Mouse (Mus musculus) left cerebral cortex, adult 18-20 months (tissue): ENCODE measurements around the gene BC048562. TPM values are rescaled to one million over a fixed set of nuclear protein-coding genes. Genes with fewer than 3 reads are reported as not detected.
A peak's percentile ranks its signal among the peaks of the same experiment; 100 is the strongest.

Source experiments
- DNase-seq, 2 experiments: peaks; one replicate each; pipeline ENCODE4 v3.0.0; 2021 to 2022; ENCODE audit warnings: low spot score in 2 of 2, mixed read lengths in 1 of 2
- total RNA-seq, 2 experiments: library from RNA; stranded (reverse); gene quantifications; 2 replicates each; pipeline ENCODE4 v1.2.3; 2021

Gene BC048562
- total RNA-seq, 2 experiments from 2014 or later = not detected

DNA sequence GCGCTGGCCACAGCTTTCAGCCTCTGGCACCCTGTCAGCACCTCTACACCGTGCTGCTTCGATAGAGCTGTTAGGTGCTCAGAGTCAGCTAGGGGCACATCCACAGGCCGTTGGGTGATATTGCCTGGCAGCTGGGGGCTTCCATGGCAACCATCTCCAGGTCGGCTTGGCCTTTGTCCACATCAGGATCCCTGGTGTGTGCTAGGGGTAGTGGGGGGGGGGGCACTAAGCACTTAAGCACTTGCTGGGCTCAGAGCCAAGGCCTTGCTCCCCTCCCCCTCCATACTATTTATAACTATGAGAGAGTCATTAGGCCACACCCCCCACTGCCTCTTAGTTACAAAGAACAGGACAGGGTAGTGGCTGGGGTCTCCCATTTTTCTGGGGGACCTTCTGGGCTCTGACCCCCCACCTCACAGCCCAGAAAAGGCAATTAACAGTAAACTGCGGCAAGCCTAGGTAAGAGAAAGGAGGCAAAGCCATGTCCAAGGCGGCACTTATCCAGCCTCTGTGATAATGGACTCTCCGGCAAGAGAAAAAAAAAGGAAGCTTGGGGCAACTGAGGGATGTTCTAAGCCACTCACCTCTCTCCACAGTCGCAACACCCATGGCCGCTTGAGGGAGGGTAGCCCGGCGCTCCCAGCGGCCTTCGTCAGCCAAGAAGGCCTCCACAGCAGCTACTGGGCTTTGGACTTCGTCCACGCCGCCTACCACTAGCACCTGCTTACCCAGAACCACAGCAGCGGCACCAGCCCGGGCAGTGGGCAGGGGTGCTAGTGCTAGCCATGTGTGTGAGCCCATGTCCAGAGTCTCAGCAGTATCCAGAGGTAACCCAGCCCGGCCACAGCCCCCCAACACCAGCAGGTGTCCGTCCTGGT lies 14.2 kb downstream of the BC048562 start:
- peak; percentile 60 to 72 for DNase-seq

DNA sequence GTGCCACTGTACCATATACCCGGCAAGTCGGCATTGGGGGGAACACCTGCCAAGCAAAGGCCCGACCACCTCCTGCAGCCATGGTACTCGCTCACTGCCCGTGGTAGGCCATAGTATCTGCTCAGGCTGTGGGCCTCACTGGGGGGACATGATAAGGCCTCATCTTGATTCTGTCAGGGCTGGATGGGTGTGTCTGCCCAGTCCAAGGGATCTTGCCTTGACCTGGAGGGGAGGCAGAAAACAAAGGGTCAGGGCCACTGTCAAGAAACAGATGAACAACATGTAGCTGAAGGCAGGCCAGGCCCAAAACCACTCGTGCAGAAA lies 14.8 kb downstream of the BC048562 start:
- DNase-seq = no peak

DNA sequence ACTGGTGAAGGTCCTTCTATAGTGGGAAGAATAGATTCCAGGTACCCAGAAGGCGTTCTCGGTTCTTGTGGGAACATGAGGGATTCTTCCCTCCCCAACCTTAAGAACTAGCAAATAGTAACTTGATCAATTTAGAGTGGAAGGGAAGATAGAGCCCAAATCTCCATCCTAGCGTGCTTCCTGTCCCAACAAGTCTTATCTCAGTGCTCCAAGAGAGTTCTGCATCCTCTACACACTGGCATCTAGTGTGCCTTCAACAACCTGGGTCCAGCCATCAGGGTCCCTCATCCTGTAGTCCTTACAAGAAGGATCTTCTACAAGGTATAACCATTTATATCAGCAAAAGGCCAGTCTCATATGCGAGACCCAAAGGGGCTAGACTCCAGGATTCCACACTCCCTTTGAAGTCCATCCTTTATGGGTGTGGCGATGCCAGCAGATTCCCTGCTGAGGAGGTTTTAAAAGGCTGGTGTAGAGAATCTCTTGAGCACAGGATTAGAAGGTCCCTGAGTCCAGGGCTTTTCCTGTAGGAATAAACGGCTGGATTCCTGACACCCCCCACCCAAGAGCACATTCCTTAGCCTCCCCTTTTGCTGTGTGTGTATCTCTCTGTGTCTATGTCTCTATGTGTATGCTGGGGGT lies 15.4 kb downstream of the BC048562 start:
- DNase-seq = no peak

DNA sequence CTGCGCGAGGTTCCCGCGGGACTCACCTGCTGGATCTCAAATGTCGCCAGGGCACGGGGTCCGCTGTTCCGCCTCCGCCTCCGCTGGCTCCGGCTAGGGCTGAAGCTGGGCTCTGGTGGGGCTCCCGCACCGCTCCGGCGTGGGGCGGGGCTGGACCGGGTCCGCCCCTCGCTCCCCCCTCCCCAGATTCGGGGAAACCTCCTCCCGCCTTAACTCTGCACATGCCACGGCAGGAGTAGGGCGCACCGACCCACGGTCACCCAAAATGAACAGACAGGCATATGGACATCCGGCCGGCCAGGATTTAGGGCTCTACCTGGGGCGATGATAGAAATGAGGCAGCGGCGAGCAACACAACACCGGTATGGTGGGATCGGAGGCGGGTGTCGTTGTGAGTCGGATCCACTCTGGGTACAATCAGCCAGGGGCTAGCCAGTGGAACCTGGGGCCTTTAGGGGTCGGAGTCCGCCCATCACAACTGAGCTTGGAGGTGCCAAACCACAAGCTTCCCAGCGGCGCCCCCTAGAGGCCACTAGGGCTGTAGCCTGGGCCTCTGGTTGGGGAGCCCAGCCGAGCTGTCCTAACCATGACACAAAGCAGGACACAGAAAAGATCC lies 16.1 kb downstream of the BC048562 start:
- peak; percentile 86 to 94 for DNase-seq

DNA sequence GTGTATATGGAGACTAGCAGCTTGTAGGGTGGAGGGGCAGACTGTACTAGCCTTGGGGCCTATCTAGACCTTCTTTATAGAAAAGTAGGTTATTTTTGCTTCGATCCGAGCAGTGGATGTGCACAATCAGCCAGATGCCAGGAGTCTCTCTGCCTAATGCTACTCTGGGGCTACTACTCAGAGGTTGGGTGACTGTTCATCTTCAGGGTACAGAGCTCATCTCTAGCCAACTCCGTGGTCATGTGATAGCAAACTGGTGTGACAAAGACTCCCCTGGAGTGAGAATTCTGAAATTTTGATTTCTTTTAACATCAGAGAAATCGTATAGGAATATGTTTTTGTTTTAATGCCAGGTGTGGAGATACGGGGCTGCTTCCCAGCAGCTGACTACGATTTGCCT lies 16.6 kb downstream of the BC048562 start:
- DNase-seq = no peak

DNA sequence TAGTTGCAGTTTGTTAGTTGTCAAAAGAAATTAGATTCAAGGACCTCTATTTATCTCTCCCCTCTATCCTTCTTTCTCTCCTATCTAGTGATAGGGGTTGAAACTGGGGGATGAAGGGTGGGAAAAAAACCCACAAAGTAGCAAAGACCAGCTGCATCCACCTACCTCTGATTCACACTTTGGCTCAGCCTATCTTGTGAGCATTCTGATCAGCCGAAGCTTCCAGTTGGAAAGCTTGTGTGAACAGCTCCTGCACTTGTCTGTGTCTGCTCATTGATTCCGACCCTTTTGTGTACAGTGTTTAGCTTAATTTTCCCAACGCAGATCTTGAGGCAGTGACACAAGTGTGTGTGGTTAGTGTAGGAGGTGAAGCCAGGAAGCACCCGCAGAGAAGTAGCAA lies 17.2 kb downstream of the BC048562 start:
- DNase-seq = no peak

DNA sequence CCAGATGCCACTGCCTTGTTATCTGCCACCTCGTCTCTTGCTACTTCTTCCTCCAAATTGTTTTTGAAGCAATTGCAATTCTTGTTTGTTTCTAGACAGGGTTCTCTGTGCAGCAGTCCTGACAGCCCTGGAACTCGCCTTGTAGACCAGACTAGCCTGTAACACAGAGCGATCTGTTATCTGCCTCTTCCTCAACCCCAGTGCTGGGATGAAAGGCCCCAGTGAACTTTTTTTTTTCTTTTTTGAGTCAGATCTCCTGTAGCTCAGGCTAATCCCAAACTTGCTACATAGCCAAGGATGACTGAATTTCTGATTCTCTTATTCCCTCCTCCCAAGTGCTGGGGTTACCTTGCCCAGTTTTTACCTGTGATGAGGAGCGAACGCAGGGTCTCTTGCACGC lies 18.1 kb downstream of the BC048562 start:
- no peak for DNase-seq

DNA sequence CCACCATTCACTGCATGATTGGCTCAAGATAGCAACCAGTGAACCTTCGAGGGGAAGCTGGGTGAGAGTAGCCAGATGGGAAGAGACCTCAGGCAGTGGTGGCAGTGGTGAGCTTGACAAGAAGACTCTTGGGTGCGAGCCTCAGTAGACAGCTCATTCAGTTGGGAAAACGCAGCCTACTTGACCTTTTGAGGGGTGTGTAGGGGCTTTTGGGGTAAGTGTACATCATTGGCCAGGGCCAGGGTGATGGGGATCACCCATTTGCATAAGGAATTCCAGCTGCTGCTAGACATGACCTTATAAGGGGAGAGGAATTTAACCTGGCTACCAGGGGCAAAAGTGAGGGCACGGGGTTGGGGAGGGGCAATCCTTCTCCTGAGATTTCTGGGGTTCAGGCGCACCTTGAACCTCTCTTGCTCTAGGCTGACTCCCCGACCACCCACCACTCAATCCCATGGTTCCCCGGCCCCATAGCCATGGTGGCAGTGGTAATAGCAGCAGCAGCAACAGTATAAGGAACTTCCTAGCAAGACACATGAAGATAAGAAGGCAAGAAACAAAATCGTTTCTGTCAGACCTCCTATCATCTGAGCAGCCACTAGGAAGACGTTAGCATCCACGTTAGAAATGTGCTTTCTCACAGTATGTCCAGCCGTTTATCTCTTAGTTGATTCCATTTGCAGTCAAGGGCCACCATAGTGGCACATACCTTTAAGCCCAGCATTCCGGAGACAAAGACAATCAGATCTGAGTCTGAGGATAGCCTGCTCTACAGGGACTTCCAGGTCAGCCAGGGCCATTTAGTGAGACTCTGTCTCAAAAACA lies 19.7 kb downstream of the BC048562 start:
- DNase-seq = no peak

DNA sequence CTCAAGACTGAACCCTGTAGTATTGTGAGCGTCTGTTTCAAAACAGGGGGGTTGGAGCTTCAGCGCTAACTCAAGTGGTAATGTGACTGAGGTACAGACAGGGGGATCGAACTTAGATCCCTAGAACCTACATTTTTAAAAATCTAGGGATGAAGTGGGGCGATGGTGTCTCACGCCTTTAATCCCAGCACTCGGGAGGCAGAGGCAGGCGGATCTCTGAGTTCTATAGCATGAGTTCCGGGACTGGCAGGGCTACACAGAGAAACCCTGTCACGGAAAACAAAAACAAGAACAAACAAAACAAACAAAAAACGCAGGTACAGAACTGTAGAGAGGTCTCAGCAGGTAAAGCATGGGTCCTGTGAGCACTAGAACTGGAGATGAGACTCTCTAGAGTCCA lies 20.7 kb downstream of the BC048562 start:
- DNase-seq = no peak

DNA sequence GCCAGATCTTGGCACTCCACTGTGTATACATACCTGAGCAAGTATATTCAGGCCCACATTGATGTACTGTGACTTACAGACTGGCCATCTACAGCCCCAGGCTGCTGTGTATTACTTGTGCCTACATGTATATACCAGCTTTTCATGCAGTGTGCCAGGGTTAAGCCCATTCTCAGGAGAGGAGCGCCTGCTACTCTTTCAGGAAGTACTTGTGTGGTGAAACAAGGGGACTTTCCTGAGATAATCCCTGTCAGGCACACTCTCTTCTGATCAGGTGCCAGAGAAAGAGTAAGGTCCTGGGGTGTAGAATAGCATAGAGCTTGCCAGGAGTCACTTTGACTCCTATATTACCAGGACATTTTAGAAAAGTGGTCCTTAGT lies 23.6 kb downstream of the BC048562 start:
- no peak for DNase-seq

DNA sequence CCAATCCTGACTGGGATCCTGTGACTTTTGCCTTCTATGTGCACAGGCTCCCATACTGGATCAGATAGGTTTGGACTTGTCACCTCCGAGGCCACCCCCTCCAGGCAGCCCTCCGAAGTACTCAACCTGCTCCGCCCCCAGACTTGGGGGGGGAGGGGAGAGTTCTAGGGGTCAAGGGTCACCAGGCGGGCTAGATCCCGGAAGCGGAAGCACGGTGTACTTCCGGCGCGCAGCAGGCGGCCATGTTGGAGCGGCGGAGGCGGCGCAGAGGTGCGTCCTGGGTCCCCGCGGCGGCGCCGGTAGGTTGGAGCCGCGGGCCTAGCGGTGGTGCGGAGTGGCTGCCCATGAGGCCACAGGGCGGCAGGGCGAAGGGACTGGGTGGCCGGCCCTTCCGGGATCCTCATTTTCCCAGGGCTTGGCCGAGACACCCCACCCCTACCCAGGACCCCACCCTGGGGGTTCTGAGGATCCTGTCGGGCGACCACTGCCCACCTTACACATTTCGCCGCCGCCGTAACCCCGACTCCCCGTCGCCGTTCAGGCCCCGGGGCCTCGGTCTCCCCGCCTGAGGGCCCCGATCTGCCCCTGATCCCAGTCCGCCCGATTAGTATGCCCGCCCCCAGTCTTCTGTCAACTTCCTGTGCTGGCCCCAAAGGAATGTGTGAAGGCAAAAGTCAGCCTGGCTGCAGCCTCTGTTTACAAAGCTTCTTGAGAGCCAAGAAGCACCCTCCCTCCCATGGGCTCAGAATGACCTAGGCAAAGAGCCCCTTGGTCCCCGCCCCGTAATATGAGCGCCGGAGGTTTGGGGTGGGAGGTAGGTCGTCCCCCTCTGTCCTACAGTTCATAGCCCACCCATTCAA lies 24.3 kb downstream of the BC048562 start, which contains the start of gene Ccdc71:
Gene Ccdc71, plus strand, starts transcription at position 209 of the 860 bp plus-strand sequence.
- peak; percentile 84 to 88 for DNase-seq

DNA sequence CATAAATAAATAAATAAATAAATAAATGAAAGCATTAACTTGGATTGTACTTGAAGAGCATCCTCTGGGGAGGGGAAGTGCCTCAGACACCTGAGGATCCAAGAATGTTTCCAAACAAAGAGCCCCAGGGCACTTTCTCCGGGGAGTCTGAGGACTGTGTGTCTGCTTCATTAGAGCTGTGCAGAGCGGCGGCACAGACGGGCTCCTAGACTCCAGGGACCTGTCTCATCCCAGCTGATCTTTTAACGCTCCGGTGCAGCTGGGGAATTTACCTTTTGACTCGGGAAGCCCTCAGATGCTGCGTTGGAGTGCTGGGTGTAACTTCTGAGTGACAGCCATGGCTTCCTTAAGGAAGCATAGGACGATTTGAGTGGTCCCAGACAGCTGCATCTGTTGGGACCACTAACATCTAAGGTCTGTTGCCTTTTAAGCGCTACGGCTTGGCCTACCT lies 24.9 kb downstream of the BC048562 start, which contains the start of gene Klhdc8b:
Gene Klhdc8b, minus strand, starts transcription at position 401 of the 451 bp plus-strand sequence.
- no peak for DNase-seq

DNA sequence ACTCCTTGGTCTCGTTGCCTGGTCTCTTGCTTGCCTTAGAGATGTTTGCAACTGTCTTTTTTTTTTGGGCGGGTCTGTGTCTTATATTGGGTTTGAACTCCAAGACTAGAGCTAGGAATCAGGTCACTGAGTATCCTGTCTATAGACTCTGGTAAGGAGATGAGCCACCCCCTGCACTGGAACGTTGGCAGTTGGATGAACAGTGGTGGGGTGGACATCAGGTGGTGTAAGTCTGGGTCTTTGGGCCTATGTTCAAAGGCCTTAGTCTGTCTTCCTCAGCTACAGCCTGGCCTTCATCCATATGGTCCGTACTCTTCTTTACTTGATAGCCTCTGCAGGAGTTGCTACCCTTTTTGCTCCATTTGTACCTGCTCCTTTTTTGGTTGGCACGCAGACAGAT lies 25.4 kb downstream of the BC048562 start:
- DNase-seq = no peak

DNA sequence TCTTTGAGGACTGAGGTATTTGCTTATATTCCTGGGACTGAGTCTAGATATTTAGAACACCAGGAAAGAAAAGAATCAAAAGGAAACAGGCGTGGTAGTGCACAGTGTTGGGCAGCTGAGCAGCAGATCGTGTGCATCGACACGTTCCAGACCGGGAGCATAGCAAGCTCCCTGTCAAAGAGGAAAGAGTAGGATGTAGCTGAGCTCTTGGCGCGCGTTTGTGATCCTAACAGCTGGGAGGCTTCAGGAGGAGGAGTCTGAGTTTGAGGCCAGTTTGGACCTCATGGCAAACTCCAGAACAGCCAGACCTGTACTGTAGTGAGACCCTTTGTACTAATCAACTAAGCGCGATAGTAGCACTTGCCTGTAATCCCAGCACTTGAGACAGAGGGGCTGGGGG lies 25.9 kb downstream of the BC048562 start:
- DNase-seq = no peak

DNA sequence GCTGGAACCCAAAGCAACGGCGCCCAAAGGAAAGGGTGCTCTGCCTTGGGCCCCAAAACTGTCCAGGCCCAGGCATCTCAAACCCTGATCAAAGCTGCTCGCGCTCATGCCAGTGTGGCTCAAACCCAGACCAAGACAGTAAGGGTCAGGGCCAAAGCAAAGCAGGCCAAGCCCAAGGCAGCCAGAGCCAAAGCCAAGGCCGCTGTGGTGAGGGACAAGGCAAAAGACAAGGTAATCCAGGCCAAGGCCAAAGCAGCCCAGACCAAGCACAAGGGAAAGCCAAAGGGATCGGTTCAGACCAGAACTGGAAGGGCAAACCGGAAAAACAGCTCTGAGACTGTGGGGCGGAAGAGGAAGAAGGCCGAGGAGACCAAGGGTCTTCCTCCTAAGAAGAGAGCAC lies 27.4 kb downstream of the BC048562 start:
- no peak for DNase-seq

DNA sequence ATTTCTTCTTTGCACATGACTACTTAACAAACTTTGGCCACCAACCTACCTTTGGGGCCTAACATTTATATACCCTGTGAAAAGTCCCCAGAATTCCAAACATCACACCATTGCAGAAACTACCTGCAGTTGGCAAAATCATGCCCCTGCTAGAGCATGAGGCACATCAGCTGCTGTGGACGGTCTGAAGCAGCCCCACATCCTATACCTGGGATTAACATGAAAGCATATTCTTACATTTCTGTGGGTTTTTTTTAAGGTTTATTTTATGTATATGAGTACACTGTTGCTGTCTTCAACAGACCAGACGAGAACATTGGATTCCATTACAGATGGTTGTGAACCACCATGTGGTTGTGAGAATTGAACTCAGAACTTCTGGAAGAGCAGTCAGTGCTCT lies 29.9 kb downstream of the BC048562 start:
- DNase-seq = no peak

DNA sequence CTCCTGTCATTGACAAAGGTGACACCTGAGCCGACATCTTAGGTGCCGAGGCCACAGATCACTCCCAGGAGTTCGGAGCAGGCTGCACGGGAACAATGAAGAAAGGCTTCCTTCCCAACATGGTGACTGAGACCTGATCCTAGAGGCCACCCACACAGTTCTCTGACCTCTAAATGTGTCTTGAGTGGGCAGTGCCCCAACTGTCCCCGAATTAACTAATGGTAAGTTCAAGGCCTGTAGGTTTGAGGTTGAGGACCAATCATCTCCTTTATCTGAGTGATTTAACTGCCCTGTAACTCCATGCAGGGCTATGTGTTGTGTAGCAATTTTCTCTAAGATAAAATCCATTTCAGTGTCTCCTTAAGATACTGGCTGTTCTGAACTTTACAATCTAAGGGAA lies 33.1 kb downstream of the BC048562 start:
- DNase-seq = no peak

DNA sequence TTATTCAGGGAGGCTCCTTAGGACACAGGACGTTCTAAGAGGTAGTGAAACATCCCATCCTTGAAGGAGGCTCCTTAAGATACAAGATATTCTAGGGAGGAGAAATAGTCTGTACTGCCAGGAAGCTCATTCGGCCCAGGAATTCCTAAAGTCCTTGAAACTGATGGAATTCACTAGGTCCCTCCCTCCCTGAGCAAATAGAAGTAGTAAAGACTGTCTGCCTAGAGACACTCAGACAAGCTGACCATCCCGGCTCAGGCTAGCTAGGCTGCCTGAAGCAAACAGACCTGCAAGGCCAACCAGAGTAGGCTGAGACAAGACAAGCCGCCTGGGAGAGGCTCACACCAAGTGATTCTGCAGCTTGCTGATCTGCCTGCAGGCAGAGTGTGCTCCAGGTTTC lies 33.6 kb downstream of the BC048562 start:
- DNase-seq = no peak

DNA sequence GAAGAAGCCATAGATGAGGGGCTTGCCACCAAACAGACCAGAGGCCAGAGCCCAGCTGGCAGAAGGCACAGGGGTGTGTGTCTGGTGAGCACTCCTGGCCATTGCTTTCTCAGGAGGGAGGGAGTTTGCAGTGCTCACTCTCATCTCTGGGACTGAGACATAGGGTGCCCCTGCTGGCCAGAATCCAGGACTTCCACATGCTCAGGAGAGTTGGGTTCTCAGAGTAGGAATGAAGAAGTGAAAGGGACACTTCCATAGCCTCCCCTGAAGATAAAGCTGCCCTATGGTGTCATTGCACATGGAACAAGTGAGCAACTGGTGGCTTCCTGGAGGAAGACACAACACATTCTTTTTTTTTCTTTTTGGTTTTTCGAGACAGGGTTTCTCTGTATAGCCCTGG lies 38.2 kb downstream of the BC048562 start:
- DNase-seq = no peak

DNA sequence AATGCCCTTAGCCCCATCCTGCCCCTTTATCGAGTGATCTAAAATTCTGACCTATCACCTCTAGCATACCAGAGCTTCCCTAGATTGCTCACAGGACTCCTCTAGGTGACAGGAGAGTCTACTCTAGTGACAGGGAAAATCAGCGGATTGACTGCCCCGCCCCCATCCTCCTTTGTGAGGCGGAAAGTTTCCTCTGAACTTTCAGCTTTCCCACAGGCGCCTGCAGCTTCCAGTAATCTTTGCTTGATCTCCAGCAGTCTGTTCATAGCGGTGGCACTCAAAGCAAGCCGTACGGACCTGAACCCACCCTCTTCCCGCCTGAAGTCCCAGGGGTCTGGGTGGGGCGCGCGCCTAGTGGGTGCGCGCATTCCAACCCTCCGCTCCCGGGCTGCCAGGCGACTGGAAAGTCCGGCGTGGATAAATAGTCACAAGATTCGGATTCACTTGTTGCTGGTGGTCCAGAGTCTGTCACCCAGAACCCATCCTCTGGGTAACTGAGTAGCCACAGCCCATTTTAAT lies 42.4 kb downstream of the BC048562 start:
- DNase-seq = no peak
